Mouse (Mus musculus) lung, postnatal 36 days (tissue): ENCODE measurements around the gene Itpr3.

Source experiments
- DNase-seq: peaks from one replicate; pipeline ENCODE4 v3.0.0; 2022; ENCODE audit warnings: mixed read lengths

Itpr3 gene

DNA sequence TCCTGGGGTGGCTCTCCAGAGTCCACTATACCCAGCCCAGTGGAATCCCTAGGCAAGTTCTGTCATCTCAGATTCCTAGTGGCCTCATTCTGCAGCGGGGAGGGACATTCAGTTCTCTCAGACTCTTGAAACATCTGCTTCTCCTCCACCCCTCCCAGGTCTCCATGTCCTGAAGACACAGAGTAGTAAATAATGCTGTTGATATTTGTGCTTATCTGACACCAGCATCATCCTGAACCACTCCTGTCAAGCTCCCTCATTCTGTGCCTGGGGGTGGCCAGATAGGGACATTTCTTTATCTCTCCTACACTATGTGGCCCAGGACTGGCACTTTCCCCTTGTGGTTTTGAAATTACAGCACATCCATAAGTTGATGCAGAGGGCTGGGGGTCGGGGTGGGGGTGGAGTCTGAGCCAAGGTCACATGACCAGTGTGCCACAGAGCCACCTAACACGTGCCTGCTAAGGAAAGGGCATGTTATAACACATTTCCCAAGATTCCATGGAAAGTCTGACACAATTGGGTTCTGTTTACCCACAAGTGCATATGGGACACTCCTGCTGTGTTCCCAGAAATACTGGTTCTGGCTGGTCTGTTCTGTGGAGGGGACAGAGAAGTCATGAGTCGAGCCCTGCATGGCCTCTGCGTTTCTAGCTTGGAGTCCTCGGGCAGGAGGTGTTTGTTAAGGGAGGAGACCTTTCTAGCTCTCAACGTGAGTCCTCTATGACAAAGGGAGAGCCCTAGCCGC lies 96.0 kb downstream of the Itpr3 start:
- peak; percentile 38 for DNase-seq

DNA sequence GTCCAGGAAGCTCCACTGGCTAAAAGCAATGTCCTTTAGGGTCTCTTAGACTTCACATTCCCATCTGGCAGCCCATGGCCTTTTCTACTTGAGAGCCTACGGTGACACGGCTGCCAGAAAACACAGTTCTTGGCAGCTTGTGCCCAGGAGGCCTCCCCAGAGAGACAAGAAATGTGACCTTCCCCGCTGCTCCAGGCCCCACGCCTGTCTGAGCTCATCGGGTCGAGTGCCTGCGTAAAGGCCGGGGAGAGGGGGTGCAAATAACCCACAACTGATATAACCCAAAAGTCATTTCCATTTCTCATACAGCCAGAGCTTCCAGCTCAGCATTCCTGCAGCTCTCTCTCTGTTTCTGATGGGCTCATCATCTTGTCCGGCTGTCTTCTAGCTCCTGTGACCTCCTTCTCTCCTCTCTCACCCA lies 96.7 kb downstream of the Itpr3 start:
- DNase-seq, result no peak

DNA sequence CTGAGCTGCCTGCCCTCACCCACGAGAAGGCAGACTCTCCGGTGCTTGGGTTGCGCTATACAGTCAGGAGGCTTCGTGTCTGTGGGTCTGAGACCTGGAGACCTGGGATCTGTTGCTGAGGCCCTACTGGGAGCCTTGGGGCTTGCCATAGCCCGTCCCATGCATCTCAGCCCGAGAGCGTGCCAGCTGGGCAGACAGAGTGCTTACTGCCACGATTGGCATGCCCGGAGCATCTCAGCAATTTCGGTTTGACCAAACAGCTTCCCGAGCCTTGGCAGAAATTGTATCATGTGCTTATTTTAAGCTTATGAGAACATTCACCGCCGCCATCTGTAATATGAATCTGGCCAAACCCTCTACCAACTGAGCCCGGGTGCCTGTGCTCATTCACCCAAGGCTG lies 97.2 kb downstream of the Itpr3 start:
- DNase-seq, result no peak

DNA sequence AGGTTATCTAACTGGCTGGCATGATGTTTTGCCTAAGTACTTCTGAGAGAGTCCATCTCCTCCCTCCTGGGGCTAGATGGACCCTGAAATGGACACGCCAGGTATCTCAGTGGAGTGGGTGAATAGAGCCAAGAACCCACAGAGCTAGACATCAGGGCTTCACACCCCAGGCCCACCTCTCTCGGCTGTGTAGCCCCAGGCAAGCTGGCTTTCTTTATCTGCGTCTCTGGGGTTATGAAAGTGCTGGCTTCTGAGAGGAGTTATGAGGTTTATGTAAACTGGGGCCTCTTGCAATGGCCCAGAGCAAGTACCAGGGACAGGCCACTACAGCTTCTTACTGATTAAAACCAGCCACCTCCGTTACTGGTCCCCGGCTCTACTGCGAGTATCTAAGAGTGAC lies 97.8 kb downstream of the Itpr3 start:
- no peak for DNase-seq

DNA sequence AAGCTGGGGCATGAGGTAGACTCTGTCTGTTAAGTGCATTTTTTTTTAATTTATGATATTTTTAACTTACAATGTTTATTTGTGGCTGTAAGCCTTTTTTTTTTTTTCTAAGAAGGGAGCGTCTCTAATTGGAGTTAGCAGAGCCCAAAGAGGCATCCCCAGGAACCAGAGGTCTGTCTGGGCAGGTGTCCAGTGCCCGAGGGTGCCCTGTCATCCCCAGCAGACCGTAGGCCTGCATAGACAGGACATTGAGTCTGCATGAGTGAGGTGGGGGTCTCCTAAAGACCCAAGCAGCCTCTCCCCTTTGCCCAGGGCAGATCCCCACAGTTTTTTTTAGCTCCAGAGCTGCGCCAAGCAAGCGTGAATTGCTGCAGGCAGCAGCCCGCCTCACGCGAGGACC lies 98.6 kb downstream of the Itpr3 start:
- DNase-seq, result no peak

DNA sequence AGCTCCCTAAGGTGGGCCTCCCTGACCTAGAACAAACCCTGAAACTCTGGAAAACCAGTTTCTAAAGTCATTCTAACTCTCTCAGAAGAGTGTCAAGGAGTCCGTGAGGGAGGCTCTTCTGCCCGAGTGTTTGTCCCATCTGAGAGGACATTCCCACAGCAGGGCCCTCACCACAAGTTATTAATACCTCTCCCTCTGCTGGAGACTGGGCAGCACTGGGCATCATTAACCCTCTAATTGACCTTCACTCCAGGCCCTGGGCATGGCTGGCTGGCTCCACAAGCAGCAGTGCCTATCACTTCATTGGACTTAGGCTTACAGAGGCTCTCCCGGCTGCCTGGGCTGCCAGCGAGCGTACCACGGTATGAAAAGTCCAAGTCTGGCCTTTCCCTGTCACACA lies 101.3 kb downstream of the Itpr3 start:
- no peak for DNase-seq

DNA sequence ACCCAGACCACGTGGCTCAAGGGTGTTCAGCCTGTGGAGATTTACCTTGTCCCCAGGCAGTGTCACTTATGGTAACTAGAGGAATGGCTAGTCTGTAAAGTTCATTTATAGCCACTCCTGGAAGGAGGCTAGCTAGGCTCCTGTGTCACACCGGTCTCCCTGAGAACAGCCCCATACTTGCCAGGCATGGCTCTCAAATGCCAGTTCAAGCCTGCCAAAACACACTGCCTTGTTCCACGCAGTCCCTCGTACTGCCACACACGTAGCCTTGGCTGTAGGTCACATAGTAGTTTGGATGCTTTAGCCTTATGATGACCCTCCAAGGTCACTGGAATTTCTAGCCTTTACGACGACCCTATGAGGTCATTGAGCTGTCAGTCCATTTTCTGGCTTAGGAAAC lies 102.1 kb downstream of the Itpr3 start:
- DNase-seq, result no peak

DNA sequence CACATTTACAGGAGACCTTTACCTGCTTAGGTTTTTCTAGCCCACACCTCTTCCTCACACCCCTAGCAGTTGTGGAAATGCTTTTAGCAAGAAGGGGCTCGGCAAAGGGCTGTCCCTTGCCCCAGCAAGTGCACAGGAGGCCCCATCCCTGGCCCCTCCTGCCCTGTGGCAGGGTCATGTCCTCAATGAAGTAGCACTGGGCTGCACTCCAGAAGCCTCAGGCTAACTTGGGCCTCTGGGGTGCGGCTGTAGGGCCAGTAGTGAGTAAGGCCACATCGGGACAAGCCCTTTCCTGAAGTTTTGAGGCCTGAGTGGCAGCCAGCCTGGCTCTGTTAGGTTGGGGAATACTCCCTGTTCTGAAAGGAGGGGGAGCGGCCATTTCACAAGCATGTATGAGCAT lies 103.8 kb downstream of the Itpr3 start:
- peak; percentile 71 for DNase-seq

DNA sequence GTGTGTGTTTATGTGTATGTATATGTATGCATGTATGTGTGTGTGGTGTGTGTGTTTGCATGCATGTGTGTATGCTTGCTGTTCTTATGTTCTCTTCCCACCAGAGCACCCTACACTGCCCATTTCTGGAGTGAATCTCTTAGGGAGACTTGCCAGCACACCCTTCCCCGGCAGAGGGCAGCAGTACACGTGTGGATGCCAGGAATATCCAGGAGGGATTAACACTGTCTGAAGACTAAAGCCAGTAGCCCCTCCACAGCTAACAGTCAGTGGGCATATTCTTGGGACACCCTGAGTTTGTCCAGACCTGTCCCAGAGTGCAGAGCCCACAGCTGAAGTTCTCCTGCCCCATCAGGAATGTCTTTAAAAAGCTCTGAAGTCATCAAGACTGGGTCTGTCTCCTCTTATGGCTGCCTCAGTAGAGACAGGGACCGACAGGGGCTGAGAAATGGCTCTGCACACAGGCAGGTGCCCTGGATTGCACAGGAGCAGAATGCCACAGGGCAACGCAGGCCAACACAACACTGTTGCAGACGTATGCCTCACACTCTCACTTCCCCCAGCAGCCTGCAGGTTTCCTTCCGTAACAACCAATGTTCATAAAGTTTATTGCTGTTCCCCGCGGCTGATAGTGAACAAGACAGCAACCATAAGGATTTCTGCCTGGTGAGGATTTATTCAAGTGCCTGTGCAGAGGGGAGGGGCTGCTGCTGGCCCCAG lies 108.1 kb downstream of the Itpr3 start:
- DNase-seq, result peak; percentile 42

DNA sequence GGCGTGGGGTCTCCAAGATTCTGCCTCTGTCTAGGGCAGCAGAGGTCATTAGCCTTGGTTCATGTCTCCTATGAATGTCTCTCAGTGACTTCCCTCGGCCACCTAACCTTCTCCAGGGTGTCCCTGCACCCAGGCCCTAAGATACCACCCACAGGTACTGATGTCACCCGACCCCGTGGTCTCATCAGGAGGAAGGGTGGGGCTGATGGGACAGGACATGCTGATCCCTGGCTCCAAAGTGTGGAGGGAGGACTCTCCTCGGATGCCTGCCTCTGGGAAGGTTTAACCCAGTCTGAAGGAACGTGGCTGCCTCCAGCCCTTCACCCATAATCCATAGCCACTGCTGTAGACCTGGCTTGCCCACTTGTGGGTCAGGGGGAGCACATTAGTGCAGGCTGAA lies 109.8 kb downstream of the Itpr3 start:
- peak; percentile 17 for DNase-seq

DNA sequence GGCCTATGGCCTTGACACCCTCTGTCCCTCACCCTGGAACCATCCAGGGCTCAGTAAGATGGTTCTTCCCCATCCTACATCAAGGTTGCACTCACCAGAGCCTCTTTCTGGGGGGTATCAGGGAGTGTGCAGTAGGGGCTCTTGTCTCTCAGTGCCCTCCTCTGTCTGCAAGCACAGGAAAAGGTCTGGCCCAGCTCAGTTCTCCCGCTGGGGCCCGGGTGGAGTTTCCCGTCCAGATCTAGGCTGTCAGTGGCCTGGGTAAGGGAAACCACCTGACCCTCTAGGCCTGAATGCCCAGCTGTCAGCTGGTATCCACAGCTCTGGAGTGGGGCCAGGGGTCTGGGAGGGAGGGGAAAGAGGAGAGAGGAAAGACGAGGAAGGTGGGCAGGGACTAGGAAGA lies 110.4 kb downstream of the Itpr3 start, which contains the start of gene Ip6k3:
Gene Ip6k3 (minus strand): TSS at position 251 of the 400 bp plus-strand sequence.
- peak; percentile 36 for DNase-seq

DNA sequence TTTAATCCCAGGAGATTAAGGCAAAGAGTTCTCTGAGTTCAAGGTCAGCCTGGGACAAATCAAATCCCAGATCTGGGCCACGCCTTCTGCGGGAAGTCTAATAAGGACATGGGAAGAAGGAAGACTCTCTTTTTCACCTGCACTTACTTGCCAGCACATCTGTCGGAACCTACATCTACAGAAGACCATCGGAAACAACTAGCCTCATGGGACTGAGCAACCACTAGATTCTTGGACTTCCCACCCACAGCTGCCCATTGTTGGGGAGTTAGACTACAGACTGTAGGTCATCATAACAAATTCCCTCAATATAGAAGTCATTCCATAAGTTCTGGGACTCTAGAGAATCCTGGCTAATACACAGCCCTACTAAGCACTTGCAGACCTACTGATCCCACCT lies 111.5 kb downstream of the Itpr3 start:
- DNase-seq, result no peak

DNA sequence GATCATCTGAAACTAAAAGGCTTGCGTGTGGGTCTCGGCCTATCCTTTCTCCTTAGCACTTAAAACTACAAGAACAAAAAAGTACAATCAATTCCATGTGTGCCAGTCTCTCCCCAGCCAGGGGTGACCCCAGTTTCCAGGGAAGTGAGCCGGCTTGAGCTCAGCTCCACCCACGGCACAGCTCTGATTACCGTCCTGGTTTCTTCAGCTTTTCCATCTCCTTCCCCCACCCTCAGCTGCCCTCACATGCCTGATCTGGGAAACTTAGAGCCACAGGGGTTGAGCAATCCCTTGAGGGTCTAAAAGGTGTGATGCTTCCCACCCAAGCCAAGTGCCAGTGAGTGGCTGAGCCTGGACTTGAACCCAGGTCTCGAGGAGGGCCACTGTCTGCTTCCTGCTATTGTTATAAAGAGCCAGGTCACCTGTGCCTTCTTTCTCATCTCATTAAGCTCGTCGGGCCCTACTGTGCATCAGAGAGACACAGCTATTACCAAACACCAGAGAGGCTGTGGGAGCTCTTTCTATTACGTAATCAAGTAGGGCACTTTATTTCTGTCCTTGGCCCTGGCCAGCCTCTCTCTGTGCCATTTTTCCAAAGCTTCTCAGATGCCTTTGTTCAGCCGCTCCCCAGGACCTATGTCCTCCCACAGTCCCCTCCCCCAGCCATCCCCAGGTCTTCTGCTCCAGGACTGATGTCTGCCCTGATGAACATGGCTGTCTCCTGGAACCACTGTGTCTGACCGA lies 113.0 kb downstream of the Itpr3 start:
- DNase-seq, result peak; percentile 34

DNA sequence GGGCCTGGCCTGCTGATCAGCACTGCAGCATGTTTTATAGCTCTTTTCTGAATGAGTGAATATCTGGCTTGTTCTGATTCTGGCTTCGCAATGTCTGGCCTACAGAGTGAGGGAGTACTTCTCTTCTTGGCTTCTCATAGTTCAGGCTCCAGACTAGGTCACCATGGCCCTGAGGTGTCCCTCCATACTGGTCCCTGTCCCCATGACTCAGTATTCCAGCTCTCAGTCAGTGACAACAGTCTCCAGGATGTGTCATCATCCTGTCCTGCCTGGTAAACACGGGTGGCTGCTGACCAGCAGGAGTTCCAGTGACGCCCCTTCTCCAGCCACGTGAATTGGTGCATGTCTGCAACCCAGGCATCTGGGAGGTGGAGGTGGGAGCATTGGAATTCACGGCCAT lies 114.0 kb downstream of the Itpr3 start:
- no peak for DNase-seq
